8 mouse cellular contexts compared by ENCODE assay signal in the genomic region with DNA sequence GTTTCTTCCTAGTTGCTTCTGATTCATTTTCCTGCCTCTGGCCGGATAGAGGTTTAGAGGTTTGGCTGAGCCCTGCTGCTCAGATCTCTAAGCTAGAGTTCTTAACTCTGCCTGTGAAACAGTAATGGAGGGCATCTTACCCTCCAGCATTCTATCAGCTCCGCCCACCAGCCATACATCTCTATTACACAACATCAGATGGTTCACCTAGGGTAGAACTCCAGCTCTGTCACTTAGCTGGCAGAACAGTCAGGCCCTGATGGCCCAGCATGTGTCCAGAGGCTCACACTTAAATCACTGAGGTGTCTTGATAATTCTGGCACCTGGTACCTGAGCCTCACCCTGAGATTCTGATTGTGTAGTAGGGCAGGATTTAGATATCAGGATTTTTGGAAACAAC. TPM values are rescaled to one million over a fixed set of nuclear protein-coding genes. Genes with fewer than 3 reads are reported as not detected.
DNase-seq lines count a peak whose midpoint lies in the region; ATAC-seq and TF ChIP-seq lines count a peak whose summit lies in the region.
"Had no signal": no experiment of that assay in that cellular context is flagged by ENCODE, and none has a peak within 500 bp of the region (broad histone marks: within the 10 kb centered on the region; RNA-seq: fewer than 3 reads in every experiment).

No protein-coding gene starts in this region.

- WGBS in kidney, postnatal 0 days, result 69% methylated on average over 2 of the region's 2 CpGs
- 73% methylated on average over 2 of the region's 2 CpGs for WGBS in forebrain, embryonic 14.5 days
- WGBS in midbrain, embryonic 12.5 days, result 82% methylated on average over 2 of the region's 2 CpGs

- TF ChIP-seq CTCF in kidney, postnatal 0 days (IDR thresholded peaks at IDR 0.05; ENCODE audit: low read depth), result no peak
- TF ChIP-seq CTCF in cortical plate, adult 2 months (IDR thresholded peaks at IDR 0.05; ENCODE audit: extremely low read depth, insufficient read depth, low read length), result no peak

- no peak overlapping the region for H3K4me3 ChIP-seq in kidney, postnatal 0 days (replicated peaks; ENCODE audit: low read depth, low read length)
- H3K4me3 ChIP-seq in cortical plate, adult 2 months (ENCODE audit: insufficient read depth, low read length), result no peak overlapping the region
- H3K4me3 ChIP-seq in forebrain, embryonic 14.5 days (ENCODE audit: low read depth, low read length), result no peak overlapping the region
- no peak overlapping the region for H3K4me3 ChIP-seq in midbrain, embryonic 12.5 days

- TF ChIP-seq POLR2A in cortical plate, adult 2 months (IDR thresholded peaks at IDR 0.05; ENCODE audit: extremely low read depth, insufficient read depth, low read length), result no peak

- no peak overlapping the region for H3K4me2 ChIP-seq in kidney, postnatal 0 days (ENCODE audit: low read length)
- H3K4me2 ChIP-seq in forebrain, embryonic 14.5 days (ENCODE audit: low read length), result no peak overlapping the region
- H3K4me2 ChIP-seq in midbrain, embryonic 12.5 days (replicated peaks), result no peak overlapping the region

- H3K27me3 ChIP-seq in kidney, postnatal 0 days (ENCODE audit: insufficient read depth, low read length), result no peaks in the 10 kb centered on the region
- H3K27me3 ChIP-seq in forebrain, embryonic 14.5 days (replicated peaks; ENCODE audit: control insufficient read depth, insufficient read depth, low read length), result no peaks in the 10 kb centered on the region
- no peaks in the 10 kb centered on the region for H3K27me3 ChIP-seq in midbrain, embryonic 12.5 days

- H3K4me1 ChIP-seq in kidney, postnatal 0 days (replicated peaks; ENCODE audit: insufficient read depth, low read length), result peaks cover 41% of the 10 kb centered on the region
- H3K4me1 ChIP-seq in cortical plate, adult 2 months (ENCODE audit: control insufficient read depth, insufficient read depth, low read length), result peaks cover 12% of the 10 kb centered on the region
- H3K4me1 ChIP-seq in forebrain, embryonic 14.5 days (ENCODE audit: control insufficient read depth, insufficient read depth, low read length), result peaks cover 19% of the 10 kb centered on the region
- H3K4me1 ChIP-seq in midbrain, embryonic 12.5 days, result peaks cover 29% of the 10 kb centered on the region

- H3K27ac ChIP-seq in kidney, postnatal 0 days, result peak overlapping the region; percentile 68; the same call in 1 of the 2 replicates
- peak overlapping the region; percentile 48; the same call in 1 of the 2 replicates for H3K27ac ChIP-seq in cortical plate, adult 2 months (ENCODE audit: insufficient read depth, low read length)
- H3K27ac ChIP-seq in forebrain, embryonic 14.5 days (ENCODE audit: low read depth, low read length), result peak overlapping the region; percentile 35; the same call in 1 of the 2 replicates
- H3K27ac ChIP-seq in midbrain, embryonic 12.5 days (replicated peaks), result peak overlapping the region; percentile 76

- H3K9ac ChIP-seq in kidney, postnatal 0 days (ENCODE audit: low read depth, low read length), result no peak overlapping the region
- H3K9ac ChIP-seq in forebrain, embryonic 14.5 days (ENCODE audit: low read length), result no peak overlapping the region
- H3K9ac ChIP-seq in midbrain, embryonic 12.5 days (replicated peaks), result no peak overlapping the region

- no peak for DNase-seq in kidney, postnatal 0 days (ENCODE audit: low spot score)
- DNase-seq in kidney, adult 8-10 months, result no peak
- DNase-seq in forebrain, embryonic 14.5 days (ENCODE audit: low spot score), result no peak
- no peak for DNase-seq in thymus, postnatal 10 days (ENCODE audit: low spot score in 2 of 2)
- DNase-seq in T-cell, adult 2 months (ENCODE audit: low spot score), result no peak
- DNase-seq: cerebellum, adult 9-10 months had no signal

- no peak for ATAC-seq in kidney, postnatal 0 days (replicated peaks; ENCODE audit: low FRiP score, low read depth)
- ATAC-seq in forebrain, embryonic 14.5 days, result 0 out of 2 replicates have a peak, but pooled peaks have one; percentile 30
- ATAC-seq in midbrain, embryonic 12.5 days (ENCODE audit: low FRiP score, low read depth), result 0 out of 2 replicates have a peak, but pooled peaks have one; percentile 2

- H3K9me3 ChIP-seq in kidney, postnatal 0 days (replicated peaks; ENCODE audit: low read length), result no peaks in the 10 kb centered on the region
- no peaks in the 10 kb centered on the region for H3K9me3 ChIP-seq in forebrain, embryonic 14.5 days (replicated peaks; ENCODE audit: control insufficient read depth, low read length)
- no peaks in the 10 kb centered on the region for H3K9me3 ChIP-seq in midbrain, embryonic 12.5 days

- H3K36me3 ChIP-seq in kidney, postnatal 0 days (ENCODE audit: insufficient read depth, low read length), result no peaks in the 10 kb centered on the region
- H3K36me3 ChIP-seq in forebrain, embryonic 14.5 days (ENCODE audit: control insufficient read depth, insufficient read depth, low read length), result peaks cover 3% of the 10 kb centered on the region; the same call in 1 of the 2 replicates
- 0 out of 2 replicates have a peak, but pooled peaks cover 5% of the 10 kb centered on the region for H3K36me3 ChIP-seq in midbrain, embryonic 12.5 days

RNA-seq across cellular contexts. Expression of a gene that starts 20.3 kb away (rescaled TPM):
- polyA plus RNA-seq in kidney, postnatal 0 days (2015; fragmentation: Nextera tagmentation; extraction: Ambion mirVana), result 7.8 and 8.7 TPM in 2 replicates
- 15.4 and 16.7 TPM in 2 replicates for polyA plus RNA-seq in cortical plate, adult 2 months (2012; rRNA removed)
- 6.5 and 7.0 TPM in 2 replicates for polyA plus RNA-seq in forebrain, embryonic 14.5 days (2014; fragmentation: Nextera tagmentation; extraction: Ambion mirVana)
- polyA plus RNA-seq in midbrain, embryonic 12.5 days (2016; fragmentation: Nextera tagmentation; extraction: Ambion mirVana), result 7.1 and 8.5 TPM in 2 replicates

RNA-seq across cellular contexts. Expression of a gene that starts 43.6 kb away (rescaled TPM):
- polyA plus RNA-seq in kidney, postnatal 0 days (2015; fragmentation: Nextera tagmentation; extraction: Ambion mirVana), result 79.2 and 81.5 TPM in 2 replicates
- polyA plus RNA-seq in cortical plate, adult 2 months (2012; rRNA removed), result 344 and 347 TPM in 2 replicates
- polyA plus RNA-seq in forebrain, embryonic 14.5 days (2014; fragmentation: Nextera tagmentation; extraction: Ambion mirVana), result 104 and 105 TPM in 2 replicates
- polyA plus RNA-seq in midbrain, embryonic 12.5 days (2016; fragmentation: Nextera tagmentation; extraction: Ambion mirVana), result 143 and 151 TPM in 2 replicates
